Mouse (Mus musculus) thymus, adult 2 months (tissue): ENCODE results near the gene Cop1.

Experiments
- CTCF ChIP-seq: fragments of 200-500 bp; IDR thresholded peaks from 2 replicates; pipeline ENCODE4 v1.5.1; 2012; ENCODE audit warnings: mild to moderate bottlenecking, control low read depth, low read length, moderate library complexity, borderline replicate concordance; ENCODE audit not compliant: control insufficient read depth, poor library complexity, insufficient read depth; ENCODE audit errors: extremely low read depth
- POLR2A ChIP-seq: fragments of 200-500 bp; IDR thresholded peaks from 2 replicates; pipeline ENCODE4 v1.6.1; 2012; ENCODE audit warnings: mild to moderate bottlenecking, low read length, control low read depth, moderate library complexity; ENCODE audit not compliant: control insufficient read depth, poor library complexity, insufficient read depth; ENCODE audit errors: extremely low read depth

- TF ChIP-seq CTCF, result no peak
- no peak for TF ChIP-seq POLR2A
These were observed 20.4 kb upstream of the Cop1 start for GRCm38 (mm10) chr1:159211711-159212110.
